Mouse (Mus musculus) E14TG2a.4 (cell line): Measurements from ENCODE around the gene Clec2g.

ENCODE experiments used
- CTCF ChIP-seq: conservative IDR thresholded peaks from 2 replicates; pipeline ENCODE4 v1.5.1; 2014; ENCODE audit warnings: low read length
- NANOG ChIP-seq: IDR thresholded peaks from 2 replicates; pipeline ENCODE4 v1.6.1; 2014; ENCODE audit warnings: borderline replicate concordance, low read length, mixed read lengths
- POU5F1 ChIP-seq: IDR thresholded peaks from 2 replicates; pipeline ENCODE4 v1.6.1; 2014; ENCODE audit warnings: low read length, borderline replicate concordance

DNA sequence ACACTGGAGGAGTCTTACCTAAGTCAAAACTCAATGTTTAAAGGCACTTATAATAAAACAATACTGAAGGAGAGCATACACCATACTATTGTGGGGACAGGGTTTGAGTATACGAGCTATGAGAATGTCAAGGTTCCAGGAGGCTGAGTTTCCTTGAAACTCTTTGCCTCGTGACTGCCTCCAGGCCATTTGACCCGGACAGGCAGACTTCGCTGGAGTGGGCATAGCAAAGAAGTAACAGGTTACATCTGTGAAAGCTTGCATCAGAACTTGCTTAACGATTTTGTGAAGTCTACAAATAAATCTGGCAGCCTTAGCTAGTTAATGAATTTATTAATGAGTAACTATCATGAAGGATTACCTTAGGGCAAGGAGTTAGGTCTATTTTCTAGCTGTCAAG lies 60.6 kb downstream of the Clec2g start:
- no peak for TF ChIP-seq CTCF
- no peak for TF ChIP-seq POU5F1
- no peak for TF ChIP-seq NANOG
